Comparison of ENCODE assay signal across 8 mouse cellular contexts in genomic region chr5:140616691-140617090, GRCm38 (mm10). TPM values are rescaled to one million over a fixed set of nuclear protein-coding genes. Genes with fewer than 3 reads are reported as not detected.
A peak's percentile ranks its signal among the peaks of the same experiment; 100 is the strongest.
DNase-seq lines count a peak whose midpoint lies in the region; ATAC-seq and TF ChIP-seq lines count a peak whose summit lies in the region.

No protein-coding gene starts in this region.

- peaks cover 11% of the 10 kb centered on the region; the same call in 1 of the 2 replicates for H3K27me3 ChIP-seq in forebrain, embryonic 10.5 days (ENCODE audit: poor library complexity, severe bottlenecking)
- H3K27me3 ChIP-seq in forebrain, embryonic 11.5 days (ENCODE audit: control insufficient read depth, insufficient read depth, low read length): no peaks in the 10 kb centered on the region
- no peaks in the 10 kb centered on the region for H3K27me3 ChIP-seq in midbrain, embryonic 13.5 days
- no peaks in the 10 kb centered on the region for H3K27me3 ChIP-seq in midbrain, embryonic 15.5 days (replicated peaks)
- peaks cover 15% of the 10 kb centered on the region for H3K27me3 ChIP-seq in limb, embryonic 12.5 days
- H3K27me3 ChIP-seq in small intestine, adult 2 months (ENCODE audit: control insufficient read depth, insufficient read depth, low read length): no peaks in the 10 kb centered on the region

- H3K27ac ChIP-seq in forebrain, embryonic 10.5 days: peak overlapping the region; percentile 68
- H3K27ac ChIP-seq in forebrain, embryonic 11.5 days (ENCODE audit: low read depth, low read length): no peak overlapping the region
- H3K27ac ChIP-seq in midbrain, embryonic 13.5 days: peak overlapping the region; percentile 3; the same call in 1 of the 2 replicates
- H3K27ac ChIP-seq in midbrain, embryonic 15.5 days: no peak overlapping the region; the same call in 1 of the 2 replicates
- 0 out of 2 replicates have a peak overlapping the region, but pooled peaks have one; percentile 29 for H3K27ac ChIP-seq in limb, embryonic 12.5 days
- H3K27ac ChIP-seq in small intestine, adult 2 months (ENCODE audit: insufficient read depth, low read depth, low read length): peak overlapping the region; percentile 66

- TF ChIP-seq POLR2A in small intestine, adult 2 months (IDR thresholded peaks at IDR 0.05; ENCODE audit: low read depth, low read length): no peak

- 70% methylated on average over 9 of the region's 9 CpGs for WGBS in forebrain, embryonic 10.5 days
- 76% methylated on average over 9 of the region's 9 CpGs for WGBS in forebrain, embryonic 11.5 days
- 77% methylated on average over 9 of the region's 9 CpGs for WGBS in midbrain, embryonic 13.5 days
- 68% methylated on average over 9 of the region's 9 CpGs for WGBS in midbrain, embryonic 15.5 days
- 70% methylated on average over 9 of the region's 9 CpGs for WGBS in limb, embryonic 12.5 days
- 55% methylated on average over 9 of the region's 9 CpGs for WGBS in small intestine, adult 2 months

- no peaks in the 10 kb centered on the region for H3K9me3 ChIP-seq in forebrain, embryonic 10.5 days
- H3K9me3 ChIP-seq in forebrain, embryonic 11.5 days (ENCODE audit: control insufficient read depth, low read length): no peaks in the 10 kb centered on the region
- H3K9me3 ChIP-seq in midbrain, embryonic 13.5 days: no peaks in the 10 kb centered on the region
- no peaks in the 10 kb centered on the region for H3K9me3 ChIP-seq in midbrain, embryonic 15.5 days
- H3K9me3 ChIP-seq in limb, embryonic 12.5 days: no peaks in the 10 kb centered on the region

- ATAC-seq in forebrain, embryonic 11.5 days (replicated peaks; ENCODE audit: low FRiP score): no peak
- no peak for ATAC-seq in midbrain, embryonic 13.5 days
- ATAC-seq in midbrain, embryonic 15.5 days (replicated peaks): no peak
- no peak for ATAC-seq in limb, embryonic 12.5 days (ENCODE audit: insufficient number of reproducible peaks, insufficient read depth, low FRiP score, low TSS enrichment, low read depth)

- no peak for DNase-seq in forebrain, embryonic 10.5 days (ENCODE audit: extremely low spot score, low spot score)
- no peak for DNase-seq in forebrain, embryonic 11.5 days (ENCODE audit: low spot score)
- DNase-seq in ovary, adult 18-20 months (ENCODE audit: low spot score): no peak
- DNase-seq in layer of hippocampus, adult 8-10 months (ENCODE audit: low spot score in 2 of 2): no peak

- H3K4me1 ChIP-seq in forebrain, embryonic 10.5 days: peaks cover 61% of the 10 kb centered on the region
- peaks cover 15% of the 10 kb centered on the region for H3K4me1 ChIP-seq in forebrain, embryonic 11.5 days (replicated peaks; ENCODE audit: control insufficient read depth, insufficient read depth, low read length)
- peaks cover 36% of the 10 kb centered on the region for H3K4me1 ChIP-seq in midbrain, embryonic 13.5 days (replicated peaks)
- peaks cover 28% of the 10 kb centered on the region for H3K4me1 ChIP-seq in midbrain, embryonic 15.5 days
- peaks cover 17% of the 10 kb centered on the region for H3K4me1 ChIP-seq in limb, embryonic 12.5 days (replicated peaks)
- peaks cover 14% of the 10 kb centered on the region for H3K4me1 ChIP-seq in small intestine, adult 2 months (ENCODE audit: control insufficient read depth, insufficient read depth, insufficient read length, low read length)

- no peak overlapping the region for H3K4me3 ChIP-seq in forebrain, embryonic 10.5 days
- H3K4me3 ChIP-seq in forebrain, embryonic 11.5 days (ENCODE audit: low read depth, low read length): no peak overlapping the region
- no peak overlapping the region for H3K4me3 ChIP-seq in midbrain, embryonic 13.5 days (replicated peaks)
- no peak overlapping the region for H3K4me3 ChIP-seq in midbrain, embryonic 15.5 days
- no peak overlapping the region for H3K4me3 ChIP-seq in limb, embryonic 12.5 days (replicated peaks)
- H3K4me3 ChIP-seq in small intestine, adult 2 months (ENCODE audit: low read depth, low read length): no peak overlapping the region

- peaks cover 71% of the 10 kb centered on the region for H3K36me3 ChIP-seq in forebrain, embryonic 10.5 days (replicated peaks)
- peaks cover 7% of the 10 kb centered on the region; the same call in 1 of the 2 replicates for H3K36me3 ChIP-seq in forebrain, embryonic 11.5 days (ENCODE audit: control insufficient read depth, insufficient read depth, low read length)
- H3K36me3 ChIP-seq in midbrain, embryonic 13.5 days: peaks cover 34% of the 10 kb centered on the region
- 0 out of 2 replicates have a peak, but pooled peaks cover under 1% of the 10 kb centered on the region for H3K36me3 ChIP-seq in midbrain, embryonic 15.5 days (replicated peaks)
- peaks cover 16% of the 10 kb centered on the region for H3K36me3 ChIP-seq in limb, embryonic 12.5 days
- peaks cover 7% of the 10 kb centered on the region; the same call in 1 of the 2 replicates for H3K36me3 ChIP-seq in small intestine, adult 2 months (ENCODE audit: control insufficient read depth, insufficient read depth, low read length)

- no peak overlapping the region for H3K9ac ChIP-seq in forebrain, embryonic 11.5 days (ENCODE audit: low read length)
- no peak overlapping the region for H3K9ac ChIP-seq in midbrain, embryonic 13.5 days (replicated peaks)
- no peak overlapping the region for H3K9ac ChIP-seq in midbrain, embryonic 15.5 days
- no peak overlapping the region for H3K9ac ChIP-seq in limb, embryonic 12.5 days (replicated peaks)

- no peak overlapping the region for H3K4me2 ChIP-seq in forebrain, embryonic 11.5 days (ENCODE audit: low read depth, low read length, severe bottlenecking)
- H3K4me2 ChIP-seq in midbrain, embryonic 13.5 days (replicated peaks): no peak overlapping the region
- no peak overlapping the region for H3K4me2 ChIP-seq in midbrain, embryonic 15.5 days
- H3K4me2 ChIP-seq in limb, embryonic 12.5 days: no peak overlapping the region

- no peak for TF ChIP-seq CTCF in small intestine, adult 2 months (IDR thresholded peaks at IDR 0.05; ENCODE audit: extremely low read depth, insufficient read length, insufficient replicate concordance, low read depth, low read length)

RNA-seq across cellular contexts. Expression of gene Lfng, which starts 9.6 kb away (rescaled TPM):
- polyA plus RNA-seq in forebrain, embryonic 10.5 days (2016; fragmentation: Nextera tagmentation; extraction: Ambion mirVana): 33.1 and 33.3 TPM in 2 replicates
- 41.8 and 45.4 TPM in 2 replicates for polyA plus RNA-seq in forebrain, embryonic 11.5 days (2014; fragmentation: Nextera tagmentation; extraction: Ambion mirVana)
- polyA plus RNA-seq in midbrain, embryonic 13.5 days (2015; fragmentation: Nextera tagmentation; extraction: Ambion mirVana): 25.0 and 25.7 TPM in 2 replicates
- 20.4 and 21.8 TPM in 2 replicates for polyA plus RNA-seq in midbrain, embryonic 15.5 days (2015; fragmentation: Nextera tagmentation; extraction: Ambion mirVana)
- 10.3 and 10.8 TPM in 2 replicates for polyA plus RNA-seq in limb, embryonic 12.5 days (2016; fragmentation: Nextera tagmentation; extraction: Ambion mirVana)
- polyA plus RNA-seq in small intestine, adult 2 months (2012; rRNA removed): 25.6 and 29.9 TPM in 2 replicates
- total RNA-seq in layer of hippocampus, adult 8-10 months (2022): 10 to 100 TPM; 18.1 to 25.0 (median 22.8) TPM

RNA-seq across cellular contexts. Expression of gene Ttyh3, which starts 32.1 kb away (rescaled TPM):
- 31.6 and 35.7 TPM in 2 replicates for polyA plus RNA-seq in forebrain, embryonic 10.5 days (2016; fragmentation: Nextera tagmentation; extraction: Ambion mirVana)
- polyA plus RNA-seq in forebrain, embryonic 11.5 days (2014; fragmentation: Nextera tagmentation; extraction: Ambion mirVana): 83.3 and 91.5 TPM in 2 replicates
- 53.6 and 76.6 TPM in 2 replicates for polyA plus RNA-seq in midbrain, embryonic 13.5 days (2015; fragmentation: Nextera tagmentation; extraction: Ambion mirVana)
- polyA plus RNA-seq in midbrain, embryonic 15.5 days (2015; fragmentation: Nextera tagmentation; extraction: Ambion mirVana): 80.3 and 84.2 TPM in 2 replicates
- polyA plus RNA-seq in limb, embryonic 12.5 days (2016; fragmentation: Nextera tagmentation; extraction: Ambion mirVana): 48.8 and 58.0 TPM in 2 replicates
- 35.3 and 72.5 TPM in 2 replicates for polyA plus RNA-seq in small intestine, adult 2 months (2012; rRNA removed)
- 100 to 1,000 TPM; 160 to 168 (median 167) TPM for total RNA-seq in layer of hippocampus, adult 8-10 months (2022)

RNA-seq across cellular contexts. Expression of gene Grifin, which starts 51.8 kb away (rescaled TPM):
- not detected in 2 replicates for polyA plus RNA-seq in forebrain, embryonic 10.5 days (2016; fragmentation: Nextera tagmentation; extraction: Ambion mirVana)
- not detected in 2 replicates for polyA plus RNA-seq in forebrain, embryonic 11.5 days (2014; fragmentation: Nextera tagmentation; extraction: Ambion mirVana)
- polyA plus RNA-seq in midbrain, embryonic 13.5 days (2015; fragmentation: Nextera tagmentation; extraction: Ambion mirVana): not detected in 2 replicates
- 0.41 TPM in 1 of 2 replicates, not detected in the other for polyA plus RNA-seq in midbrain, embryonic 15.5 days (2015; fragmentation: Nextera tagmentation; extraction: Ambion mirVana)
- 0.36 TPM in 1 of 2 replicates, not detected in the other for polyA plus RNA-seq in limb, embryonic 12.5 days (2016; fragmentation: Nextera tagmentation; extraction: Ambion mirVana)
- not detected in 2 replicates for polyA plus RNA-seq in small intestine, adult 2 months (2012; rRNA removed)
- under 1 TPM in 2 of 4 experiments, not detected in 2; 0.67 to 0.80 TPM for total RNA-seq in layer of hippocampus, adult 8-10 months (2022)

Comparison
In these comparisons a context has a peak if more than half of its experiments do, and no peak if none do; other contexts are left out.
1. H3K27ac ChIP-seq: peak in forebrain, embryonic 10.5 days (single experiment), midbrain, embryonic 13.5 days (single experiment), limb, embryonic 12.5 days (single experiment) and small intestine, adult 2 months (single experiment); none in forebrain, embryonic 11.5 days (single experiment) and midbrain, embryonic 15.5 days (single experiment).